Comparison of ENCODE assay signal across 8 mouse cellular contexts in genomic region chr10:81142551-81142981, GRCm38 (mm10). TPM values are rescaled to one million over a fixed set of nuclear protein-coding genes. Genes with fewer than 3 reads are reported as not detected.
DNase-seq lines count a peak whose midpoint lies in the region; ATAC-seq and TF ChIP-seq lines count a peak whose summit lies in the region.

No protein-coding gene starts in this region.

- H3K36me3 ChIP-seq in heart, embryonic 12.5 days: peaks cover 50% of the 10 kb centered on the region
- H3K36me3 ChIP-seq in E14TG2a.4 (ENCODE audit: insufficient read depth, low read length): peaks cover 46% of the 10 kb centered on the region
- H3K36me3 ChIP-seq in intestine, postnatal 0 days (ENCODE audit: control insufficient read depth, insufficient read depth): peaks cover 41% of the 10 kb centered on the region

- peaks cover 73% of the 10 kb centered on the region for H3K4me1 ChIP-seq in heart, embryonic 12.5 days (replicated peaks)
- H3K4me1 ChIP-seq in E14TG2a.4 (replicated peaks; ENCODE audit: low read depth, low read length): peaks cover 88% of the 10 kb centered on the region
- peaks cover 20% of the 10 kb centered on the region for H3K4me1 ChIP-seq in intestine, postnatal 0 days (replicated peaks; ENCODE audit: control insufficient read depth, insufficient read depth, low read length)

- H3K9me3 ChIP-seq in heart, embryonic 12.5 days (replicated peaks): no peaks in the 10 kb centered on the region
- H3K9me3 ChIP-seq in E14TG2a.4 (ENCODE audit: low read length): no peaks in the 10 kb centered on the region
- H3K9me3 ChIP-seq in intestine, postnatal 0 days (ENCODE audit: control insufficient read depth): no peaks in the 10 kb centered on the region

- 70% methylated on average over 5 of the region's 5 CpGs for WGBS in heart, embryonic 12.5 days
- WGBS in intestine, postnatal 0 days: 58% methylated on average over 5 of the region's 5 CpGs

- TF ChIP-seq CTCF in E14TG2a.4 (conservative IDR thresholded peaks at IDR 0.05; ENCODE audit: low read length): no peak
- no peak for TF ChIP-seq CTCF in brain, embryonic 14.5 days (IDR thresholded peaks at IDR 0.05; ENCODE audit: borderline replicate concordance, extremely low read depth, insufficient read depth, insufficient read length)
- TF ChIP-seq CTCF in intestine, postnatal 0 days (IDR thresholded peaks at IDR 0.05; ENCODE audit: low read depth): no peak

- H3K27me3 ChIP-seq in heart, embryonic 12.5 days (replicated peaks): no peaks in the 10 kb centered on the region
- H3K27me3 ChIP-seq in E14TG2a.4 (ENCODE audit: insufficient read depth, low read length): no peaks in the 10 kb centered on the region
- H3K27me3 ChIP-seq in intestine, postnatal 0 days (replicated peaks; ENCODE audit: control insufficient read depth, insufficient read depth, low read length): no peaks in the 10 kb centered on the region

- DNase-seq in heart, postnatal 10 days: no peak
- peak; percentile 47 for DNase-seq in brain, embryonic 14.5 days (ENCODE audit: low read depth)
- no peak for DNase-seq in ovary, postnatal 36 days (ENCODE audit: low spot score)
- no peak for DNase-seq in spleen, postnatal 10 days (ENCODE audit: low spot score in 2 of 2)

- intact Hi-C loops in heart, postnatal 10 days (cut with DNase I): no loop called here

- no peak for ATAC-seq in heart, embryonic 12.5 days (ENCODE audit: insufficient number of reproducible peaks, low FRiP score)
- no peak for ATAC-seq in intestine, postnatal 0 days
- no peak for ATAC-seq in megakaryocyte progenitor cell, adult 5-6 weeks (replicated peaks; ENCODE audit: poor library complexity)

- no peak for TF ChIP-seq POLR2A in brain, embryonic 14.5 days (IDR thresholded peaks at IDR 0.05; ENCODE audit: borderline replicate concordance, extremely low read depth, insufficient read depth, insufficient read length, poor library complexity, severe bottlenecking)

- no peak overlapping the region for H3K4me3 ChIP-seq in heart, embryonic 12.5 days
- H3K4me3 ChIP-seq in E14TG2a.4 (replicated peaks; ENCODE audit: low read length): peak overlapping the region; percentile 92
- H3K4me3 ChIP-seq in intestine, postnatal 0 days (ENCODE audit: low read depth, low read length): peak overlapping the region; percentile 7; the same call in 1 of the 2 replicates

- H3K4me2 ChIP-seq in heart, embryonic 12.5 days: peak overlapping the region; percentile 20; the same call in 1 of the 2 replicates
- H3K4me2 ChIP-seq in intestine, postnatal 0 days (replicated peaks; ENCODE audit: low read depth): peak overlapping the region; percentile 83

- H3K9ac ChIP-seq in heart, embryonic 12.5 days: peak overlapping the region; percentile 34
- H3K9ac ChIP-seq in intestine, postnatal 0 days (ENCODE audit: low read depth, low read length): peak overlapping the region; percentile 26; the same call in 1 of the 2 replicates

- H3K27ac ChIP-seq in heart, embryonic 12.5 days (ENCODE audit: poor library complexity, severe bottlenecking): peak overlapping the region; percentile 39
- peak overlapping the region; percentile 91 for H3K27ac ChIP-seq in intestine, postnatal 0 days (ENCODE audit: low read depth, low read length)

RNA-seq across cellular contexts. Expression of gene Zbtb7a, which starts 7.5 kb away (rescaled TPM):
- 24.7 and 24.8 TPM in 2 replicates for polyA plus RNA-seq in heart, embryonic 12.5 days (2016; fragmentation: Nextera tagmentation; extraction: Ambion mirVana)
- total RNA-seq in heart, postnatal 10 days (2021): 10 to 100 TPM; 43.7 to 48.0 TPM
- polyA plus RNA-seq in brain, embryonic 14.5 days (2012; rRNA removed): 9.2 and 12.7 TPM in 2 replicates
- polyA plus RNA-seq in intestine, postnatal 0 days (2015; fragmentation: Nextera tagmentation; extraction: Ambion mirVana): 54.1 and 67.6 TPM in 2 replicates
- total RNA-seq in megakaryocyte progenitor cell, adult 5-6 weeks (2015): 17.4 and 18.9 TPM in 2 replicates
- 7.7 and 8.6 TPM in 2 replicates for total RNA-seq in megakaryocyte progenitor cell, adult 5-6 weeks (2017)

RNA-seq across cellular contexts. Expression of gene Pias4, which starts 25.2 kb away (rescaled TPM):
- 36.0 and 36.1 TPM in 2 replicates for polyA plus RNA-seq in heart, embryonic 12.5 days (2016; fragmentation: Nextera tagmentation; extraction: Ambion mirVana)
- 10 to 100 TPM; 14.7 to 17.8 TPM for total RNA-seq in heart, postnatal 10 days (2021)
- 38.4 and 47.8 TPM in 2 replicates for polyA plus RNA-seq in brain, embryonic 14.5 days (2012; rRNA removed)
- polyA plus RNA-seq in intestine, postnatal 0 days (2015; fragmentation: Nextera tagmentation; extraction: Ambion mirVana): 32.8 and 36.5 TPM in 2 replicates
- 9.4 and 10.0 TPM in 2 replicates for total RNA-seq in megakaryocyte progenitor cell, adult 5-6 weeks (2015)
- 9.4 and 9.8 TPM in 2 replicates for total RNA-seq in megakaryocyte progenitor cell, adult 5-6 weeks (2017)

RNA-seq across cellular contexts. Expression of gene Eef2, which starts 33.9 kb away (rescaled TPM):
- polyA plus RNA-seq in heart, embryonic 12.5 days (2016; fragmentation: Nextera tagmentation; extraction: Ambion mirVana): 408 and 433 TPM in 2 replicates
- total RNA-seq in heart, postnatal 10 days (2021): 1,000 to 10,000 TPM; 1,333 to 1,385 TPM
- polyA plus RNA-seq in brain, embryonic 14.5 days (2012; rRNA removed): 1,504 and 1,952 TPM in 2 replicates
- 286 and 316 TPM in 2 replicates for polyA plus RNA-seq in intestine, postnatal 0 days (2015; fragmentation: Nextera tagmentation; extraction: Ambion mirVana)
- 526 and 599 TPM in 2 replicates for total RNA-seq in megakaryocyte progenitor cell, adult 5-6 weeks (2015)
- total RNA-seq in megakaryocyte progenitor cell, adult 5-6 weeks (2017): 1,508 and 1,553 TPM in 2 replicates

RNA-seq across cellular contexts. Expression of gene Map2k2, which starts 36.9 kb away (rescaled TPM):
- polyA plus RNA-seq in heart, embryonic 12.5 days (2016; fragmentation: Nextera tagmentation; extraction: Ambion mirVana): 161 and 165 TPM in 2 replicates
- 100 to 1,000 TPM; 129 to 131 TPM for total RNA-seq in heart, postnatal 10 days (2021)
- polyA plus RNA-seq in brain, embryonic 14.5 days (2012; rRNA removed): 203 and 214 TPM in 2 replicates
- polyA plus RNA-seq in intestine, postnatal 0 days (2015; fragmentation: Nextera tagmentation; extraction: Ambion mirVana): 258 and 259 TPM in 2 replicates
- total RNA-seq in megakaryocyte progenitor cell, adult 5-6 weeks (2015): 34.4 and 42.5 TPM in 2 replicates
- total RNA-seq in megakaryocyte progenitor cell, adult 5-6 weeks (2017): 50.1 and 54.9 TPM in 2 replicates

RNA-seq across cellular contexts. Expression of gene Dapk3, which starts 40.2 kb away (rescaled TPM):
- 62.8 and 69.0 TPM in 2 replicates for polyA plus RNA-seq in heart, embryonic 12.5 days (2016; fragmentation: Nextera tagmentation; extraction: Ambion mirVana)
- 10 to 100 TPM; 33.3 to 39.1 TPM for total RNA-seq in heart, postnatal 10 days (2021)
- polyA plus RNA-seq in brain, embryonic 14.5 days (2012; rRNA removed): 82.3 and 88.4 TPM in 2 replicates
- 50.5 and 53.4 TPM in 2 replicates for polyA plus RNA-seq in intestine, postnatal 0 days (2015; fragmentation: Nextera tagmentation; extraction: Ambion mirVana)
- total RNA-seq in megakaryocyte progenitor cell, adult 5-6 weeks (2015): 15.5 and 17.2 TPM in 2 replicates
- total RNA-seq in megakaryocyte progenitor cell, adult 5-6 weeks (2017): 37.2 and 54.7 TPM in 2 replicates
